Mouse (Mus musculus) thymus, postnatal 4 days (tissue): ENCODE measurements around the gene Mucl2.
"Not testable (repeated sequence)": the region's sequence is repeated elsewhere in the genome, so short reads cannot be mapped to it uniquely, and the experiment has no call there.

Experiments
- DNase-seq: peaks from one replicate; pipeline ENCODE4 v3.0.0; 2021

Gene Mucl2

DNA sequence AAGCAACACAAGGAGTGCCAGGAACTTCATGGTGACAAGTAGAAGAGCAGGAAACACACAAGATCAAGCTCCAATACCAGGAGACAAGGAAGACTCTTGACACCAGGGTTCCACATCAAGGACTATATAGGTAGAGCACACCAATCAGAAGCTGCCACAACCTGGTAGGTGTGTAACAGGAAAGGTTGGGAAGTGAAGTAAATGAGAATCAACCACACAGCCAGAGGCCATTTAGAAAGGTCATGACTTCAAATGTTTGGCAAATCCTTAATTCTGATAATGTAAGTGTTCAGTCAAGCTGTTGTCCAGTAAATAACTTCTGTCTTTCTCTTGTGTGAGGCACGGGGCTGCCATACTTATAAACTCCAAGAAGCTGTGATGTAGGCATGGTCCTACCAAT is at the start of gene Mucl2:
TSS of gene Mucl2 (minus strand) at position 101 of the 400 bp plus-strand sequence.
- DNase-seq = no peak

GRCm38 (mm10) chr15:103913061-103913460 is 13.9 kb upstream of the Mucl2 start:
- DNase-seq = not testable (repeated sequence)
